Mouse (Mus musculus) common myeloid progenitor, adult 5-6 weeks (primary cell): ENCODE measurements around the gene Rasl10a. TPM values are rescaled to one million over a fixed set of nuclear protein-coding genes. Genes with fewer than 3 reads are reported as not detected.

Experiments used
- ATAC-seq: replicated peaks from 2 replicates; pipeline ENCODE4 v1.8.0; 2016; ENCODE audit warnings: low read depth, mild to moderate bottlenecking, moderate TSS enrichment, inconsistent platforms; ENCODE audit not compliant: poor library complexity, severe bottlenecking
- total RNA-seq: library from RNA; stranded (forward); fragments of 200-1000, 187-1606 nt; gene quantifications from 2 replicates; pipeline ENCODE4 v1.2.3, GENCODE M21; 2017

The Rasl10a gene
- total RNA-seq, 1 experiment from 2014 or later, result not detected

GRCm38 (mm10) chr11:5051629-5052028 lies 6.3 kb upstream of the Rasl10a start:
- no peak for ATAC-seq

- ATAC-seq, result no peak
Observed at GRCm38 (mm10) chr11:5052200-5052854, 5.6 kb upstream of the Rasl10a start.

GRCm38 (mm10) chr11:5054151-5054550 lies 3.8 kb upstream of the Rasl10a start:
- no peak for ATAC-seq

- no peak for ATAC-seq
Observed at GRCm38 (mm10) chr11:5054874-5055273, 3.1 kb upstream of the Rasl10a start.

- no peak for ATAC-seq
Observed at GRCm38 (mm10) chr11:5055945-5056938, 1.7 kb upstream of the Rasl10a start.

- ATAC-seq, result no peak
Observed at GRCm38 (mm10) chr11:5057064-5057463, 864 bp upstream of the Rasl10a start.

GRCm38 (mm10) chr11:5057541-5057855 lies 430 bp upstream of the Rasl10a start:
- no peak for ATAC-seq

GRCm38 (mm10) chr11:5058783-5059182 lies 855 bp downstream of the Rasl10a start:
- ATAC-seq, result no peak

- no peak for ATAC-seq
Observed at GRCm38 (mm10) chr11:5059230-5059629, 1.3 kb downstream of the Rasl10a start.

GRCm38 (mm10) chr11:5059704-5060156 lies 1.8 kb downstream of the Rasl10a start:
- 0 out of 2 replicates have a peak, but pooled peaks have one; percentile 17 for ATAC-seq

- ATAC-seq, result no peak
Observed at GRCm38 (mm10) chr11:5060756-5061412, 3.0 kb downstream of the Rasl10a start.

GRCm38 (mm10) chr11:5061413-5062139 lies 3.6 kb downstream of the Rasl10a start:
- ATAC-seq, result peak; percentile 26

- ATAC-seq, result no peak
Observed at GRCm38 (mm10) chr11:5062326-5062725, 4.4 kb downstream of the Rasl10a start.

- no peak for ATAC-seq
Observed at GRCm38 (mm10) chr11:5062860-5063505, 5.1 kb downstream of the Rasl10a start.

GRCm38 (mm10) chr11:5063561-5064281 lies 5.8 kb downstream of the Rasl10a start:
- no peak for ATAC-seq

- no peak for ATAC-seq
Observed at GRCm38 (mm10) chr11:5064282-5065055, 6.5 kb downstream of the Rasl10a start.

- ATAC-seq, result peak; percentile 46
Observed at GRCm38 (mm10) chr11:5065056-5065821, 7.3 kb downstream of the Rasl10a start, which contains the start of gene Gas2l1. Gas2l1 (minus strand) TSS chr11:5065327.
